Mouse (Mus musculus) layer of hippocampus, postnatal 36 days (tissue): Measurements from ENCODE around the gene Ttc25. TPM values are rescaled to one million over a fixed set of nuclear protein-coding genes. Genes with fewer than 3 reads are reported as not detected.
"Not testable (repeated sequence)": the region's sequence is repeated elsewhere in the genome, so short reads cannot be mapped to it uniquely, and the experiment has no call there.

Source experiments
- DNase-seq, 2 experiments: peaks; one replicate each; pipeline ENCODE4 v3.0.0; 2022
- total RNA-seq, 2 experiments: library from RNA; stranded (reverse); gene quantifications; 2 replicates each; pipeline ENCODE4 v1.2.3; 2021

Ttc25 gene
- total RNA-seq, 2 experiments from 2014 or later, result 0.82 to 1.3 TPM

GRCm38 (mm10) chr11:100528375-100529165 is 16.8 kb upstream of the Ttc25 start:
- DNase-seq, result no peak

DNA sequence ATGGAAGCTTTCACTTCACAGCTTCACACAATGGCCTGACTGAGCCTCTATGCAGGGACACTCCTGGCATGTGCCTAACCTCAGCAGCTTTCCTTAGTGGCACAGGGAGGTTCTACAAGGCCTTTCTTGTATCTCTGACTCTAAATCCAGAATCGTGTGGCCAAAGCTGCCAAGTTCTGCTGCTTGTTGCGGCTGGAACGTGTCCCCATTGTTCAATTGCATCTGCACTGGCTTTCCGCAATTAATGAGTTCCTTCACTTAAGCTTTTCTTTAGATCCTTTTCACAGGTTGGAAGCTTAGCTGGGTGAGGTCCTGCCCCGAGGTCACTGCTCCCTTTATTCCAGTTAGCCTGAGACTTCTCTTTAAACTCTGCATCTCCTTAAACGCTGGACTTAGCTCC is 11.5 kb upstream of the Ttc25 start:
- no peak for DNase-seq

- DNase-seq, result not testable (repeated sequence)
Measured at GRCm38 (mm10) chr11:100534411-100534810, 11.0 kb upstream of the Ttc25 start.

- not testable (repeated sequence) for DNase-seq
Measured at GRCm38 (mm10) chr11:100534821-100535220, 10.6 kb upstream of the Ttc25 start.

GRCm38 (mm10) chr11:100535996-100536395 is 9.4 kb upstream of the Ttc25 start:
- DNase-seq, result no peak

- DNase-seq, result no peak
Measured at GRCm38 (mm10) chr11:100536466-100536865, 8.9 kb upstream of the Ttc25 start.

DNA sequence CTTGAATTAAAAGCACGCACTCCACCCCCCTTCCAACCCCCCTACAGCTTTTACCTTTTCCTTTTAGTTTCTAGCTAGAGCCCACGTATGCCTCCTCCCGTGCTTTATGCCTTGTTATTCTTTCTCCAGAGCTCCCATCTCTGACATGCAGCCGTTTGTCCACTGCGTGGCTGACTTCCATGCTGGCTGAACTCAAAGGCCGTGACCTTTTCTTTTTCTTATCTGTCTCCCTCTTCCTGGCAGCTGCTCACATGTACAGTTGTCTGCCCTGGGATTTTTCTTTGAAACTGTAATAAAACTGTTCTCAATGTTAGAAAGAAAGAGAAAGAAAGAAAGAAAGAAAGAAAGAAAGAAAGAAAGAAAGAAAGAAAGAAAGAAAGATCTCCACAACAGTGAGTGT is 4.4 kb upstream of the Ttc25 start:
- DNase-seq, result no peak

GRCm38 (mm10) chr11:100541577-100541976 is 3.8 kb upstream of the Ttc25 start:
- DNase-seq, result no peak

GRCm38 (mm10) chr11:100545746-100546085 is 309 bp downstream of the Ttc25 start:
- no peak for DNase-seq

DNA sequence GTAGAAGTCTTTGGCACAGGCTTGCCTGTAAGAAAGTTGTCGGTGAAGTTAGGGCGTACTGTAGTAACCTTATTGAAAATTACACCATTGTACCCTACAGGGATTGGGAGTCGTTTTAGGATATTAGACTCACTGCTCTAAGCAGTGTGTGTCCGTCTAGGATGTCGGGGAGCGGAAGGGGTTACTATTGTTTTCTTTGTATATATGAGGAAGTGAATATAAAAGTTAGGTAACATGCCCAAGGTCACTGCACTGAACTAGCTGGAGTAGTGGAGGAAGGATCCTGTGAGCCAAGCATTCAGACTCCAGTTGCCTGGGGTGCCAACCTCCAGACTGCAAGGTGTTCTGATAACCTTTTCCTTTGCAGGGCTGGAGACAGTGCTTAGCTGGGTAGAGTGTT is 1.5 kb downstream of the Ttc25 start:
- DNase-seq, result no peak

DNA sequence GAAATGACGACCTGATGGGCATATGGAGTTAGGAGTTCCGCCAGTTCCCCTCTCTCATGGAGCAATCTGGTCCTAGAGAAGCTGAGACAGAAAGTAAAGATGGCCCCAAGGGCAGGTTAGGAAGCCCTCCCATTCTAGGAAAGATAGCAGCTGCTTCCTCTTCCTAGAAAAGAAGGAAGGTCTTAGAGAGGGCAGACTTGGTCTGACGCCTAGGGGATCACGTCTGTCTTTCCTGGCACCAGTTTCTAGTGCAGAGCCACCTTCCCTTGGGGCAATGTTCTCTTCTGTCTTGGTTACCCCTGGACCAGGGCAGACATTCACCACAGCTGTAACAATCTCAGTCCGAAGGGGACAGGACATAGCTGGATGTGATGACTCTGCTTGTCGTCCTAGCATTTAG is 2.7 kb downstream of the Ttc25 start:
- no peak for DNase-seq

GRCm38 (mm10) chr11:100549466-100549865 is 4.1 kb downstream of the Ttc25 start:
- no peak for DNase-seq

GRCm38 (mm10) chr11:100550101-100550500 is 4.7 kb downstream of the Ttc25 start:
- no peak for DNase-seq

- no peak for DNase-seq
Measured at GRCm38 (mm10) chr11:100552842-100553241, 7.4 kb downstream of the Ttc25 start.

- DNase-seq, result no peak
Measured at GRCm38 (mm10) chr11:100555583-100555982, 10.2 kb downstream of the Ttc25 start.

DNA sequence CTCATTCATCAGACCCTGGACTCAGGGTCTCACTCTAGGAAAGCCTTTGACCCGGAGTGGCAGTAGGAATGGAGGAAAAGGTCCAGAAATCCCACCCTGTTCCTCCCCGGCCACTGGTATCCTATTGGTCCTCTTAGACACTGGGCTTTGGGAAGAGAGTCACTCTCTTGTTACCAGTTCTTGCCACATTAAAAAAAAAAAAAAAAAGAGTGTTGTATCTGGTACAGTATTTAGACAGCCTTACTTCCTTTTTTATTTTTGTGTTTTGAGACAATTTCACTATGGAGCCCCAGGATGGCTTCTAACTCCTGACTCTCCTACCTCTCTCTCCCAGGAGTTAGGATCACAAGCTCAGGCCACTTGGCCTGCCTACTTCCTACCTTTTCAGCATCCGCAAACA is 12.2 kb downstream of the Ttc25 start:
- no peak for DNase-seq

- no peak for DNase-seq
Measured at GRCm38 (mm10) chr11:100559476-100559875, 14.1 kb downstream of the Ttc25 start.

- no peak for DNase-seq
Measured at GRCm38 (mm10) chr11:100561748-100562147, 16.3 kb downstream of the Ttc25 start.

- peak; percentile 74 to 78 for DNase-seq
Measured at GRCm38 (mm10) chr11:100564297-100564696, 18.9 kb downstream of the Ttc25 start.

- DNase-seq, result no peak
Measured at GRCm38 (mm10) chr11:100564703-100565102, 19.3 kb downstream of the Ttc25 start.

DNA sequence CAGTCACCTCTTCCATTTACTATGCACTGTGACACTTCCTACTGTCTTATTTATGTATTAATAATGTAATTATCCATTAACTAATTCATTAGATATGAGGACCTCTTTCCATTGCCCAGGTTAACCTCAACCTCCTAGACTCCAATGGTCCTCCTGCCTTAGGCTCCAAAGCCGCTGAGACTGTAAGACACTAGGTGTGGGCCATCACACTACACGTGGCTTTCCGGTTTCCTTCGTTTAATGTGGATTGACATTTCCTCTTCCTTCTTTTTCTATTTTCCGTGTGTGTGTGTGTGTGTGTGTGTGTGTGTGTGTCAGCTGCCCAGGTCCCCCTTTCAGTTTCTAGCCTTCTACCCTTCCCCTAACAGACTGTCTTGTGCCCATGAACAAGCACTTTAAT is 21.8 kb downstream of the Ttc25 start:
- DNase-seq, result no peak

DNA sequence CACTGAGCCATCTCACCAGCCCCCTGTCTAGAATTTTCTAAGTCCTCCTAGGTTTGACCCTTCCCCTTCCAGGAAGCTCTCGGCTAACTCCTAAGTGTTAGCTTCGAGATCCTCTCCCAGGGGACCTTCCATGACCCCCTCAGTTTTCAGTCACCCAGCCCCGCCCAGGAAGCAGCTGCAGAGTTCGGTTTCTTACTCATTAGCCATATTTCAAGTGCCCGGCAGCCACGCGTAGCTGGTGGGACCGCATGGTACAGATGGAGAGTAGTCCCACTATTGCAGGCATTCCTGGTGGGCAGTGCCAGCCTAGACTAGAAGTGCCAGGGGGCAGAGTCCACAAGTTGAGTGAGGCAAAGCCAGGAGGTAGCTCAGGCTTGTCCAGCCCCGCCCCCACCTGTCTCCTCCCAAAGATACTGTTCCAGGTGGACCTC is 22.4 kb downstream of the Ttc25 start:
- DNase-seq, result no peak

GRCm38 (mm10) chr11:100568692-100569091 is 23.3 kb downstream of the Ttc25 start:
- no peak for DNase-seq

DNA sequence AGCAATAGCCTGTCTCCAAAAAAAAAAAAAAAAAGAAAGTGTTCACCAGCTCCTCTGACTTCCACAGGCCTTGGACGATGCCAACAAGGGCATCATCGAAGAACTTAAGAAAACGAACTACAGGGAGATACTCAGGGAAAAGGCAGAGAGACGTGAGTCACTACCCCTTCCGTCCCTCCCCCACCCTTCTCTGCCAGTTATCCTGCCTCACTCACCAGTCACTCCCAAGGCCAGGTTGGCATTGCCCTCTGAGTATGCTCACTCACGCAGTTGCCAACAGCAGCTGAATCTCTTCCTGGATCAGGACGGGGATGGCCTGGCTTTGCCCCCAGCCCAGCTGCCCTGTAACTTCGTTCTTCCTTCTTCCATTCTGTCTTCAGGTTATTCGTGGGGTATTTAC is 24.4 kb downstream of the Ttc25 start:
- DNase-seq, result no peak
